Mouse (Mus musculus): ENCODE data around the gene C2cd2. TPM values are rescaled to one million over a fixed set of nuclear protein-coding genes. Genes with fewer than 3 reads are reported as not detected.
"Not testable (repeated sequence)": the region's sequence is repeated elsewhere in the genome, so short reads cannot be mapped to it uniquely, and the experiment has no call there.

C2cd2 gene
- polyA plus RNA-seq, 1 experiment from 2014 or later, result 11.7 TPM

DNA sequence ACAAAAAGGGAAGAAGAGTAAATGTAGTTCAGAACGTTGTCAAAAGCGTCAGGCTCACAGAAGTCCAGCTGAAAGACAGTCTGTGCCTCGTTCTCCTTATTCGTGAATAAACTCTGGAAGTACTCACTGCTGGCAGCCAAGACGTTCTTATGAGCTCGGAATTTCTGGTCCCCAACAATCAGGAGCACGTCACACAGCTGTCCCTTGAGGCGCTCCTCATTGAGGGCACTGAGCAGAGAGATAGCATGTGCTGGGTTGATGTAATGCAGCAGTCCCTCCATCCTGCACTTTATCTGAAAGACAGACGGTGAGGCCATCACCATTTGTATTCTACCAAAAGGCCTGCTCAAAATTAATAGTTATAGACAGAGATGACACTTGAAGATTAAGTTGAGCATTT, 9.6 kb downstream of the C2cd2 start:
- Histone ChIP-seq H3K36me3 (ENCODE audit: control insufficient read depth, insufficient read depth, low read length) (peaks cover 37% of the 10 kb centered on the region), H3K4me2 (ENCODE audit: low read length) (no peak overlapping the region), H3K4me1 (ENCODE audit: control insufficient read depth, insufficient read depth, low read length) (no peaks in the 10 kb centered on the region), H3K4me3 (ENCODE audit: low read depth, low read length) (no peak overlapping the region), H3K9ac (ENCODE audit: low read depth, low read length) (no peak overlapping the region), H3K27ac (ENCODE audit: low read length) (no peak overlapping the region), H3K27me3 (ENCODE audit: control insufficient read depth, insufficient read depth, low read depth, low read length) (no peaks in the 10 kb centered on the region), H3K9me3 (replicated peaks; ENCODE audit: control insufficient read depth, low read length, poor library complexity, severe bottlenecking) (no peaks in the 10 kb centered on the region)
- no peak for ATAC-seq
- WGBS, result 89% methylated on average over 9 of the region's 9 CpGs

DNA sequence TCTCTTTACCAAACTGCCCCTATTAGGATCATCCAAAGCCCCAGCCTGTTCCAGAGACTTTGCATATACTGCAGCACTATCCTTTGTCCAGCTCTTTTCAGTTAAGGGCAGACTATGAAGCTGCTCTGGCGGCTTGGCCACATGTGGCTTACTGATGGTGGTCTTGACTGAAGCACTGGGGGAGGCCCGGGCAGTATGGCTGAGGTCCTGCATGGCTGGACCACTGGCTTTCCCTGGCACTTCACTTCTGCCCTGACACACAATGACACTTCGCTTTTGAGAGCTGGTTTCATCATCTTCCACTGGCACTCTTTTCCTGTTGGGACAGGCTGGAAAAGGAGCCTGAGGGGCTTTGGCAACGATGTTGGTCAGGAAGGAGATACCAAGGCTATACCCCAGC, 10.0 kb downstream of the C2cd2 start:
- Histone ChIP-seq H3K27me3 (ENCODE audit: control insufficient read depth, insufficient read depth, low read depth, low read length) (no peaks in the 10 kb centered on the region), H3K9me3 (replicated peaks; ENCODE audit: control insufficient read depth, low read length, poor library complexity, severe bottlenecking) (no peaks in the 10 kb centered on the region), H3K27ac (ENCODE audit: low read length) (no peak overlapping the region), H3K4me2 (ENCODE audit: low read length) (no peak overlapping the region), H3K4me1 (ENCODE audit: control insufficient read depth, insufficient read depth, low read length) (no peaks in the 10 kb centered on the region), H3K36me3 (ENCODE audit: control insufficient read depth, insufficient read depth, low read length) (peaks cover 37% of the 10 kb centered on the region), H3K4me3 (ENCODE audit: low read depth, low read length) (no peak overlapping the region), H3K9ac (ENCODE audit: low read depth, low read length) (no peak overlapping the region)
- ATAC-seq, result no peak
- WGBS, result 96% methylated on average over 4 of the region's 4 CpGs

DNA sequence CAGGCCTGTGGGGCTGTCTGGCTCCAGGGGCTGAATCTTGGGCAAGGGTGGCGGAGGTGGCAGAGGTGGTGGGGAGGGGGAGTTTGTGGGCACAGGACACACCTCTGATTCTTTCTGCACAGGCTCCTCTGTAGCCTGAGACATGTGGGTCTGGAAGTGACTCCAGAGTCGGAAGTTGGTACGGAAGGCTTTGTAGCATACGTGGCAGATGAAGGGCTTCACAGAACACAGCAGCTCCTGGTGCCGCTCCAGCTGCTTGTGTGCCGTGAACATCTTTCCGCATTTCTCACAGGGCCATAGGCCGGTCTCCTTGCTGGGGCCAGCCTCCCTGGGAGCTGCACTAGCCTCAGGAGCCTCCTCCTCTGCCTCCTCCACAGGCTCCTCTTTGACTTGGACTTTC, 12.3 kb downstream of the C2cd2 start:
- no peak overlapping the region for H3K27ac ChIP-seq (ENCODE audit: low read length)
- H3K9me3 ChIP-seq (replicated peaks; ENCODE audit: control insufficient read depth, low read length, poor library complexity, severe bottlenecking), result no peaks in the 10 kb centered on the region
- no peaks in the 10 kb centered on the region for H3K27me3 ChIP-seq (ENCODE audit: control insufficient read depth, insufficient read depth, low read depth, low read length)
- H3K36me3 ChIP-seq (ENCODE audit: control insufficient read depth, insufficient read depth, low read length), result peaks cover 34% of the 10 kb centered on the region
- H3K4me2 ChIP-seq (ENCODE audit: low read length), result no peak overlapping the region
- WGBS, result 97% methylated on average over 8 of the region's 8 CpGs
- H3K4me1 ChIP-seq (ENCODE audit: control insufficient read depth, insufficient read depth, low read length), result no peaks in the 10 kb centered on the region
- no peak for ATAC-seq
- no peak overlapping the region for H3K4me3 ChIP-seq (ENCODE audit: low read depth, low read length)
- no peak overlapping the region for H3K9ac ChIP-seq (ENCODE audit: low read depth, low read length)

DNA sequence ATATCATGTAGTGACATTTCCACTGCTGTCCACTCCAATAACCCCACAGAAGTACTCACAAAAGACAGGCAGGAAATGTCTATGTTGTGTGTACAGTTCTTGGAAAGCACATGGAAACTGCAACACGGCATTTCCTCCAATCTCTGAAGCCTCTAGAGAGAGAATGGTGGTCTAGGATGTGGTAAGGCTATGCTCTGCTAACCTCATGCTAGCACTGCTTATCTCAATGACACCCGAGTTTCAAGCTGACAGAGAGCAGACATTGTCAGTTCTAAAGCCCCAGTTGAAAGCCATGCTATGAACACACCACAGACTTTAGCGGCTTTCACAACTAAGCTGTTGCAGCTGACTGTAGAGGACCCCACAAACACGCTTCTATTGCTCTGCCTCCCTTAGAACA, 13.6 kb downstream of the C2cd2 start:
- no peak overlapping the region for H3K27ac ChIP-seq (ENCODE audit: low read length)
- ATAC-seq, result no peak
- no peak overlapping the region for H3K4me2 ChIP-seq (ENCODE audit: low read length)
- H3K4me1 ChIP-seq (ENCODE audit: control insufficient read depth, insufficient read depth, low read length), result no peaks in the 10 kb centered on the region
- no peaks in the 10 kb centered on the region for H3K9me3 ChIP-seq (replicated peaks; ENCODE audit: control insufficient read depth, low read length, poor library complexity, severe bottlenecking)
- H3K27me3 ChIP-seq (ENCODE audit: control insufficient read depth, insufficient read depth, low read depth, low read length), result no peaks in the 10 kb centered on the region
- H3K36me3 ChIP-seq (ENCODE audit: control insufficient read depth, insufficient read depth, low read length), result peaks cover 34% of the 10 kb centered on the region
- H3K9ac ChIP-seq (ENCODE audit: low read depth, low read length), result no peak overlapping the region
- 88% methylated on average over 4 of the region's 4 CpGs for WGBS
- H3K4me3 ChIP-seq (ENCODE audit: low read depth, low read length), result no peak overlapping the region

DNA sequence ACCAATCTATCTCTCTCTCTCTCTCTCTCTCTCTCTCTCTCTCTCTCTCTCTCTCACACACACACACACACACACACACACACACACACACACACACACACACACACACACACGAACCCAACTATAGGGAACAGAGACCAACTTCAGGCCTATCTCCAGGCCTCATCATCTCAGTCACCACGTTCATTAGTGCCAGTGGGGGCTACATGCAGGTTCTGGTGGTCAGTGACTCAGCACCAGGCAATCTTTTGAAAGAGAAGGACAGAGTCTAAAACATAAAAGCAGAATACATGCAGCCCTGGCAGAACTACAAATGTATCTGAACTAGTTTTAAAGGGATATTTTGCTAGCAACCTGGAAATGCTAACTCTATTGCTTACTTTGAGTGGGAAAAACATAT, 15.4 kb downstream of the C2cd2 start:
- not testable (repeated sequence) for H3K4me3 ChIP-seq (ENCODE audit: low read depth, low read length); H3K27me3 ChIP-seq (ENCODE audit: control insufficient read depth, insufficient read depth, low read depth, low read length); H3K4me1 ChIP-seq (ENCODE audit: control insufficient read depth, insufficient read depth, low read length); H3K9ac ChIP-seq (ENCODE audit: low read depth, low read length); H3K9me3 ChIP-seq (replicated peaks; ENCODE audit: control insufficient read depth, low read length, poor library complexity, severe bottlenecking); H3K4me2 ChIP-seq (ENCODE audit: low read length); H3K27ac ChIP-seq (ENCODE audit: low read length); ATAC-seq
- 80% methylated on average over 2 of the region's 2 CpGs for WGBS
- peaks cover 23% of the 10 kb centered on the region for H3K36me3 ChIP-seq (ENCODE audit: control insufficient read depth, insufficient read depth, low read length)

DNA sequence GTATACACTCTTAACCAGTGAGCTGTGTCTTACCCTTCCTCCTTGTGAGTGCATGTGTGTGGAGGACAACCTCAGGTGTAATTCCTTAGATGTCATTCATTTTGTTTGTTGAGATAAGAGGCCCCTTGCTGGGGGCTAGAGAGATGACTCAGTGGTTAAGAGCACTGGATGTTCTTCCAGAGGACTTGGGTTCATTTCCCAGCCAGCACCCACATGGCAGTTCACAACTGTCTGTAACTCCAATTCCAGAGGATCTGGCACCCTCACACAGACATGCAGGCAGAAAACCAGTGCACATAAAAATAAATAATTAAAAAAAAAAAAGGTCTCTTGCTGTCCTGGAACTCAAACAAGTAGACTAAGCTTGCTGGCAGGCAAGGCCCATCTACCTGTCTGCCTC, 20.6 kb downstream of the C2cd2 start:
- 0 out of 2 replicates have a peak, but pooled peaks cover 2% of the 10 kb centered on the region for H3K36me3 ChIP-seq (ENCODE audit: control insufficient read depth, insufficient read depth, low read length)
- ATAC-seq, result no peak
- H3K9me3 ChIP-seq (replicated peaks; ENCODE audit: control insufficient read depth, low read length, poor library complexity, severe bottlenecking), result no peaks in the 10 kb centered on the region
- no peaks in the 10 kb centered on the region for H3K4me1 ChIP-seq (ENCODE audit: control insufficient read depth, insufficient read depth, low read length)
- H3K4me3 ChIP-seq (ENCODE audit: low read depth, low read length), result no peak overlapping the region
- no peak overlapping the region for H3K9ac ChIP-seq (ENCODE audit: low read depth, low read length)
- H3K27ac ChIP-seq (ENCODE audit: low read length), result no peak overlapping the region
- H3K27me3 ChIP-seq (ENCODE audit: control insufficient read depth, insufficient read depth, low read depth, low read length), result no peaks in the 10 kb centered on the region
- no peak overlapping the region for H3K4me2 ChIP-seq (ENCODE audit: low read length)

DNA sequence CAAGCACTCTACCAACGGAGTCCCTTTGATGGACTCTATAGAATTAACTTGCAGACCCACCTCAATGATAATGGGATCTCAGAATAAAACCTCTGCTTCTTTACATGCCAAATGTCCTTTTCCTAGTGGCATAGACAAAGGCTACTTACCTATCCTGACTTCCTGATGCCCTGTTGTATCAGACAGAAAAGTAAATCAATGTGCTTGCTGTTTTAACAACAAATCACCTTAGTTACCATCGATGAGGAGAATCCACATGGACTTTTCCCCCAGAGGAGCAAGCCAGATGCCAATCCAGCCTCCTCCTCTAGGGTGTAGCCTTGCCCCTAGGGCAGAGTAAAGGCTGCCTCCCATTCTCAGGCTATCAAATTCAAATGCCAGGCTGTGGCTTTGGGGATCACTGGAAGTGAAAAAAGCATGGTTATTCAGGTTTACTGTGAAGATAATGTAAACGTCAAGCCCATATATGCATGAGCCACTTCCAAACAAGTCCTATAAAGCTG, 21.9 kb downstream of the C2cd2 start:
- Histone ChIP-seq H3K4me2 (ENCODE audit: low read length) (no peak overlapping the region), H3K27me3 (ENCODE audit: control insufficient read depth, insufficient read depth, low read depth, low read length) (no peaks in the 10 kb centered on the region), H3K9ac (ENCODE audit: low read depth, low read length) (no peak overlapping the region), H3K36me3 (ENCODE audit: control insufficient read depth, insufficient read depth, low read length) (0 out of 2 replicates have a peak, but pooled peaks cover 2% of the 10 kb centered on the region), H3K27ac (ENCODE audit: low read length) (no peak overlapping the region), H3K4me1 (ENCODE audit: control insufficient read depth, insufficient read depth, low read length) (no peaks in the 10 kb centered on the region), H3K9me3 (replicated peaks; ENCODE audit: control insufficient read depth, low read length, poor library complexity, severe bottlenecking) (no peaks in the 10 kb centered on the region), H3K4me3 (ENCODE audit: low read depth, low read length) (no peak overlapping the region)
- 90% methylated on average over 3 of the region's 3 CpGs for WGBS
- no peak for ATAC-seq

DNA sequence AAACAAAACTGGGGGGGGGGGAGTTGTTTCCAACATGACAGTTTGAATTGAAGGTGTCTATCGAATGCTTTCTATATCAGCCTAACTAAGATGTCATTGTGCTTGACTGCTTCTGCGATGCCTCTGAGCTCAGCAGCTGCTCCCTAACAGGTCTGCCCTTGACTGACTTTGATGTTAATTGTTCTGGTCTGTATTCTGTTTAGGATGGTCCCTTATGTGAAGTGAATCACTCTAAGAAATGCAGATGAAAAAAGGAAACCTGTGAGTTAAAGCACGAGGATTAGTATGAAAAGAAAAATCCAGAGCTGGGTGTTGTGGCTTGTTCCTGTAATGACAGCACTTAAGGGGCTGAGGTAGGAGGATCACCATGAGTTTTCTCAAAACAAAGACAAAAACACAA, 26.6 kb downstream of the C2cd2 start:
- H3K9me3 ChIP-seq (replicated peaks; ENCODE audit: control insufficient read depth, low read length, poor library complexity, severe bottlenecking), result no peaks in the 10 kb centered on the region
- H3K4me3 ChIP-seq (ENCODE audit: low read depth, low read length), result no peak overlapping the region
- no peak overlapping the region for H3K9ac ChIP-seq (ENCODE audit: low read depth, low read length)
- no peak for ATAC-seq
- H3K36me3 ChIP-seq (ENCODE audit: control insufficient read depth, insufficient read depth, low read length), result 0 out of 2 replicates have a peak, but pooled peaks cover 2% of the 10 kb centered on the region
- 82% methylated on average over 3 of the region's 3 CpGs for WGBS
- no peaks in the 10 kb centered on the region for H3K4me1 ChIP-seq (ENCODE audit: control insufficient read depth, insufficient read depth, low read length)
- H3K27ac ChIP-seq (ENCODE audit: low read length), result no peak overlapping the region
- H3K27me3 ChIP-seq (ENCODE audit: control insufficient read depth, insufficient read depth, low read depth, low read length), result no peaks in the 10 kb centered on the region
- H3K4me2 ChIP-seq (ENCODE audit: low read length), result no peak overlapping the region

DNA sequence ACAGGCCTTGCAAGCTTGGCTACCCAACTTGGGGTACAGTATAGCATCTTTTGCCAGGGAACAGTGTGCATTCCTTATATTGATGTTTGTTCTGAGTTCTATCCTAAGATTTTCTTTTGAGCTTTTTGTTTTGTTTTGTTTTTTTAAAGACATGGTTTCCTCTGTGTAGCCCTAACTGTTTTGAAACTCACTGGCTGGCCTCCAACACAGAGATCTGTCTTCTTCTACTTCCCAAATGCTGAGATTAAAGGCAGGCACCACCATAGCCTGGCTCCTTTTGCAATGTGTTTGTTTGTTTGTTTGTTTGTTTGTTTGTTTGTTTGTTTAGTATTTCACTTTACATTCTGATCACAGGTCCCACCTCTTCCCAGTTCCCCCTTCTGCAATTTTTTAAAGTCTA, 32.2 kb downstream of the C2cd2 start:
- ATAC-seq, result no peak

DNA sequence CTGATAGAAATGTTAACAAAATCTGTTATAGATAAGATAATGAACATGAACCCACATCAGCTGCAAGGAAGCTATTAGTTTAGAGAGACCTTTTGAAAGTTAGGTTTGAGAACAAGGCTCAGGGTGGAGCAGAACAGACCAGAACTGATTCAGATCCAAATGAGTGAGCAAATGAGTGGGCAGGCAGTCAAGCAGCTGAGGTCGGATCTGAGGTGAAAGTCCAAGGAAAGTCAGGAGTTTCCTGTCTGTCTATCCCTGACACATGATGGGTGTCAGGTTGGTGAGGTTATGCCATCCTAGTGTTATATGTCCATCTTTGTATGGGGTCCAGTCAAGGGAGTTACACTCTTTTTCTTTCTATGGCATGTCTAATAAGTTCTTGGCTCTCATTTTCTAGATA, 32.9 kb downstream of the C2cd2 start:
- H3K27ac ChIP-seq (ENCODE audit: low read length), result no peak overlapping the region
- no peaks in the 10 kb centered on the region for H3K27me3 ChIP-seq (ENCODE audit: control insufficient read depth, insufficient read depth, low read depth, low read length)
- H3K9me3 ChIP-seq (replicated peaks; ENCODE audit: control insufficient read depth, low read length, poor library complexity, severe bottlenecking), result no peaks in the 10 kb centered on the region
- H3K4me3 ChIP-seq (ENCODE audit: low read depth, low read length), result no peak overlapping the region
- 50% methylated on average over 1 of the region's 1 CpGs for WGBS
- H3K9ac ChIP-seq (ENCODE audit: low read depth, low read length), result no peak overlapping the region
- no peak overlapping the region for H3K4me2 ChIP-seq (ENCODE audit: low read length)
- no peak for ATAC-seq
- H3K4me1 ChIP-seq (ENCODE audit: control insufficient read depth, insufficient read depth, low read length), result no peaks in the 10 kb centered on the region
- H3K36me3 ChIP-seq (ENCODE audit: control insufficient read depth, insufficient read depth, low read length), result no peaks in the 10 kb centered on the region

More for the DNA sequence above, 32.2 kb downstream of the C2cd2 start:
- Histone ChIP-seq H3K4me2 (ENCODE audit: low read length) (no peak overlapping the region), H3K36me3 (ENCODE audit: control insufficient read depth, insufficient read depth, low read length) (no peaks in the 10 kb centered on the region), H3K27ac (ENCODE audit: low read length) (no peak overlapping the region), H3K9ac (ENCODE audit: low read depth, low read length) (no peak overlapping the region), H3K27me3 (ENCODE audit: control insufficient read depth, insufficient read depth, low read depth, low read length) (no peaks in the 10 kb centered on the region), H3K4me3 (ENCODE audit: low read depth, low read length) (no peak overlapping the region), H3K4me1 (ENCODE audit: control insufficient read depth, insufficient read depth, low read length) (no peaks in the 10 kb centered on the region), H3K9me3 (replicated peaks; ENCODE audit: control insufficient read depth, low read length, poor library complexity, severe bottlenecking) (no peaks in the 10 kb centered on the region)

All from midbrain, embryonic 16.5 days (tissue).